8 mouse cellular contexts compared by ENCODE assay signal in genomic region chr8:105171116-105172002, GRCm38 (mm10). TPM values are rescaled to one million over a fixed set of nuclear protein-coding genes. Genes with fewer than 3 reads are reported as not detected.
DNase-seq lines count a peak whose midpoint lies in the region; ATAC-seq and TF ChIP-seq lines count a peak whose summit lies in the region.

No protein-coding gene starts in this region.

- peaks cover 29% of the 10 kb centered on the region for H3K4me1 ChIP-seq in embryonic facial prominence, embryonic 13.5 days
- H3K4me1 ChIP-seq in heart, embryonic 11.5 days (ENCODE audit: control insufficient read depth, insufficient read depth, low read length) = peaks cover 4% of the 10 kb centered on the region
- H3K4me1 ChIP-seq in kidney, embryonic 16.5 days (ENCODE audit: insufficient read depth, low read length) = peaks cover 17% of the 10 kb centered on the region
- H3K4me1 ChIP-seq in liver, embryonic 14.5 days (replicated peaks; ENCODE audit: control insufficient read depth in 2 of 2, insufficient read depth in 2 of 2, low read length in 1 of 2) = no peaks in the 10 kb centered on the region
- H3K4me1 ChIP-seq in neural tube, embryonic 11.5 days (ENCODE audit: control insufficient read depth, insufficient read depth, low read length) = no peaks in the 10 kb centered on the region
- peaks cover 6% of the 10 kb centered on the region; the same call in 1 of the 2 replicates for H3K4me1 ChIP-seq in stomach, embryonic 15.5 days

- peaks cover 10% of the 10 kb centered on the region for H3K36me3 ChIP-seq in embryonic facial prominence, embryonic 13.5 days
- H3K36me3 ChIP-seq in heart, embryonic 11.5 days (ENCODE audit: control insufficient read depth, insufficient read depth, low read length) = peaks cover 2% of the 10 kb centered on the region; the same call in 1 of the 2 replicates
- peaks cover 5% of the 10 kb centered on the region; the same call in 1 of the 2 replicates for H3K36me3 ChIP-seq in kidney, embryonic 16.5 days (ENCODE audit: insufficient read depth, low read length)
- H3K36me3 ChIP-seq in liver, embryonic 14.5 days (replicated peaks; ENCODE audit: control insufficient read depth, insufficient read depth, low read depth) = no peaks in the 10 kb centered on the region
- H3K36me3 ChIP-seq in neural tube, embryonic 11.5 days (ENCODE audit: control insufficient read depth, insufficient read depth, low read length) = no peaks in the 10 kb centered on the region
- H3K36me3 ChIP-seq in stomach, embryonic 15.5 days = no peaks in the 10 kb centered on the region

- no peak for TF ChIP-seq CTCF in liver, embryonic 14.5 days (IDR thresholded peaks at IDR 0.05; ENCODE audit: low read depth)

- 0 out of 2 replicates have a peak, but pooled peaks have one; percentile 3 for ATAC-seq in embryonic facial prominence, embryonic 13.5 days (ENCODE audit: insufficient number of reproducible peaks, insufficient read depth, low FRiP score, low TSS enrichment, low read depth)
- ATAC-seq in heart, embryonic 11.5 days (replicated peaks; ENCODE audit: insufficient number of reproducible peaks, low FRiP score, low TSS enrichment) = peak; percentile 23
- peak; percentile 36; the same call in 1 of the 2 replicates for ATAC-seq in kidney, embryonic 16.5 days (ENCODE audit: low FRiP score, low TSS enrichment)
- ATAC-seq in liver, embryonic 14.5 days (ENCODE audit: insufficient read depth) = peak; percentile 36; the same call in 1 of the 2 replicates
- ATAC-seq in neural tube, embryonic 11.5 days (ENCODE audit: insufficient read depth, low FRiP score, low TSS enrichment) = peak; percentile 39
- ATAC-seq in stomach, embryonic 15.5 days (ENCODE audit: insufficient read depth, low FRiP score, low read depth) = peak; percentile 39

- WGBS in embryonic facial prominence, embryonic 13.5 days = under 1% methylated on average over 88 of the region's 92 CpGs
- WGBS in heart, embryonic 11.5 days (ENCODE audit: insufficient replicate concordance) = under 1% methylated on average over 83 of the region's 92 CpGs
- under 1% methylated on average over 82 of the region's 92 CpGs for WGBS in kidney, embryonic 16.5 days
- WGBS in liver, embryonic 14.5 days (ENCODE audit: insufficient replicate concordance) = under 1% methylated on average over 91 of the region's 92 CpGs
- WGBS in neural tube, embryonic 11.5 days = under 1% methylated on average over 76 of the region's 92 CpGs
- under 1% methylated on average over 87 of the region's 92 CpGs for WGBS in stomach, embryonic 15.5 days

- H3K9ac ChIP-seq in embryonic facial prominence, embryonic 13.5 days = peak overlapping the region; percentile 99
- peak overlapping the region; percentile 99 for H3K9ac ChIP-seq in heart, embryonic 11.5 days (ENCODE audit: low read depth, low read length)
- H3K9ac ChIP-seq in kidney, embryonic 16.5 days (replicated peaks; ENCODE audit: low read length) = peak overlapping the region; percentile 98
- peak overlapping the region; percentile 43 for H3K9ac ChIP-seq in liver, embryonic 14.5 days (replicated peaks)
- H3K9ac ChIP-seq in neural tube, embryonic 11.5 days (ENCODE audit: low read length) = peak overlapping the region; percentile 95
- H3K9ac ChIP-seq in stomach, embryonic 15.5 days = peak overlapping the region; percentile 91

- peak overlapping the region; percentile 72 for H3K4me2 ChIP-seq in embryonic facial prominence, embryonic 13.5 days
- H3K4me2 ChIP-seq in heart, embryonic 11.5 days = peak overlapping the region; percentile 76
- H3K4me2 ChIP-seq in kidney, embryonic 16.5 days (replicated peaks; ENCODE audit: low read depth, low read length) = peak overlapping the region; percentile 54
- H3K4me2 ChIP-seq in liver, embryonic 14.5 days (ENCODE audit: low read depth) = peak overlapping the region; percentile 64
- peak overlapping the region; percentile 56 for H3K4me2 ChIP-seq in neural tube, embryonic 11.5 days (ENCODE audit: low read depth)
- H3K4me2 ChIP-seq in stomach, embryonic 15.5 days = peak overlapping the region; percentile 68

- peak; percentile 87 for DNase-seq in 3134 (ENCODE audit: extremely low read depth, insufficient read length, low spot score)
- peak; percentile 63 to 64 for DNase-seq in adrenal gland, adult 18-20 months (ENCODE audit: low spot score in 2 of 2)
- DNase-seq in liver, embryonic 14.5 days (ENCODE audit: low read depth in 3 of 3, low spot score in 3 of 3) = peak in 1 of 3 experiments; percentile 13
- peak; percentile 76 for DNase-seq in neural tube, embryonic 11.5 days (ENCODE audit: low spot score)

- H3K27ac ChIP-seq in embryonic facial prominence, embryonic 13.5 days = peak overlapping the region; percentile 100
- H3K27ac ChIP-seq in heart, embryonic 11.5 days (ENCODE audit: low read depth, low read length) = peak overlapping the region; percentile 99
- peak overlapping the region; percentile 99 for H3K27ac ChIP-seq in kidney, embryonic 16.5 days (ENCODE audit: low read length)
- no peak overlapping the region for H3K27ac ChIP-seq in liver, embryonic 14.5 days
- peak overlapping the region; percentile 97 for H3K27ac ChIP-seq in neural tube, embryonic 11.5 days (ENCODE audit: low read depth, low read length)
- peak overlapping the region; percentile 99 for H3K27ac ChIP-seq in stomach, embryonic 15.5 days

- no peaks in the 10 kb centered on the region for H3K27me3 ChIP-seq in embryonic facial prominence, embryonic 13.5 days
- H3K27me3 ChIP-seq in heart, embryonic 11.5 days (ENCODE audit: control insufficient read depth, insufficient read depth, low read length) = no peaks in the 10 kb centered on the region
- no peaks in the 10 kb centered on the region for H3K27me3 ChIP-seq in kidney, embryonic 16.5 days (ENCODE audit: insufficient read depth, low read length)
- H3K27me3 ChIP-seq in liver, embryonic 14.5 days (ENCODE audit: control insufficient read depth, insufficient read depth, low read length) = peaks cover 29% of the 10 kb centered on the region
- no peaks in the 10 kb centered on the region for H3K27me3 ChIP-seq in neural tube, embryonic 11.5 days (ENCODE audit: control insufficient read depth, insufficient read depth, low read length)
- H3K27me3 ChIP-seq in stomach, embryonic 15.5 days (replicated peaks) = no peaks in the 10 kb centered on the region

- H3K9me3 ChIP-seq in embryonic facial prominence, embryonic 13.5 days = no peaks in the 10 kb centered on the region
- H3K9me3 ChIP-seq in heart, embryonic 11.5 days (replicated peaks; ENCODE audit: control insufficient read depth, low read length) = no peaks in the 10 kb centered on the region
- H3K9me3 ChIP-seq in kidney, embryonic 16.5 days (ENCODE audit: low read length) = no peaks in the 10 kb centered on the region
- no peaks in the 10 kb centered on the region for H3K9me3 ChIP-seq in liver, embryonic 14.5 days (ENCODE audit: control insufficient read depth, low read length)
- no peaks in the 10 kb centered on the region for H3K9me3 ChIP-seq in neural tube, embryonic 11.5 days (ENCODE audit: control insufficient read depth, low read length)
- H3K9me3 ChIP-seq in stomach, embryonic 15.5 days = no peaks in the 10 kb centered on the region

- peak overlapping the region; percentile 90 for H3K4me3 ChIP-seq in embryonic facial prominence, embryonic 13.5 days
- H3K4me3 ChIP-seq in heart, embryonic 11.5 days (ENCODE audit: low read depth, low read length) = peak overlapping the region; percentile 96
- H3K4me3 ChIP-seq in kidney, embryonic 16.5 days (ENCODE audit: low read length) = peak overlapping the region; percentile 96
- H3K4me3 ChIP-seq in liver, embryonic 14.5 days (ENCODE audit: insufficient read depth in 1 of 2, low read depth in 2 of 2, low read length in 2 of 2) = peak overlapping the region; percentile 54 to 55
- peak overlapping the region; percentile 65 for H3K4me3 ChIP-seq in neural tube, embryonic 11.5 days (ENCODE audit: low read depth, low read length)
- H3K4me3 ChIP-seq in stomach, embryonic 15.5 days (replicated peaks) = peak overlapping the region; percentile 83

- no peak for TF ChIP-seq EP300 in liver, embryonic 14.5 days (IDR thresholded peaks at IDR 0.05; ENCODE audit: low read depth)

RNA-seq across cellular contexts. Expression of gene Cbfb, which starts 0.9 kb away (rescaled TPM):
- total RNA-seq in adrenal gland, adult 18-20 months (2021) = 100 to 1,000 TPM in 1 of 2 experiments, 10 to 100 TPM in 1; 89.7 to 105 TPM
- polyA plus RNA-seq in embryonic facial prominence, embryonic 13.5 days (2015; fragmentation: Nextera tagmentation; extraction: Ambion mirVana) = 102 and 118 TPM in 2 replicates
- 57.2 and 61.2 TPM in 2 replicates for polyA plus RNA-seq in heart, embryonic 11.5 days (2014; fragmentation: Nextera tagmentation; extraction: Ambion mirVana)
- 59.9 and 63.5 TPM in 2 replicates for polyA plus RNA-seq in kidney, embryonic 16.5 days (2015; fragmentation: Nextera tagmentation; extraction: Ambion mirVana)
- 3.6 and 5.8 TPM in 2 replicates for polyA plus RNA-seq in liver, embryonic 14.5 days (2012; rRNA removed)
- polyA plus RNA-seq in liver, embryonic 14.5 days (2014; fragmentation: Nextera tagmentation; extraction: Ambion mirVana) = 7.5 and 7.8 TPM in 2 replicates
- 75.4 and 79.8 TPM in 2 replicates for polyA plus RNA-seq in neural tube, embryonic 11.5 days (2014; fragmentation: Nextera tagmentation; extraction: Ambion mirVana)
- polyA plus RNA-seq in stomach, embryonic 15.5 days (2015; fragmentation: Nextera tagmentation; extraction: Ambion mirVana) = 53.2 and 54.4 TPM in 2 replicates

RNA-seq across cellular contexts. Expression of gene Ces4a, which starts 39.8 kb away (rescaled TPM):
- not detected for total RNA-seq in adrenal gland, adult 18-20 months (2021)
- 0.18 TPM in 1 of 2 replicates, not detected in the other for polyA plus RNA-seq in embryonic facial prominence, embryonic 13.5 days (2015; fragmentation: Nextera tagmentation; extraction: Ambion mirVana)
- not detected in 2 replicates for polyA plus RNA-seq in heart, embryonic 11.5 days (2014; fragmentation: Nextera tagmentation; extraction: Ambion mirVana)
- polyA plus RNA-seq in kidney, embryonic 16.5 days (2015; fragmentation: Nextera tagmentation; extraction: Ambion mirVana) = not detected in 2 replicates
- polyA plus RNA-seq in liver, embryonic 14.5 days (2012; rRNA removed) = not detected in 2 replicates
- not detected in 2 replicates for polyA plus RNA-seq in liver, embryonic 14.5 days (2014; fragmentation: Nextera tagmentation; extraction: Ambion mirVana)
- polyA plus RNA-seq in neural tube, embryonic 11.5 days (2014; fragmentation: Nextera tagmentation; extraction: Ambion mirVana) = not detected in 2 replicates
- not detected in 2 replicates for polyA plus RNA-seq in stomach, embryonic 15.5 days (2015; fragmentation: Nextera tagmentation; extraction: Ambion mirVana)

RNA-seq across cellular contexts. Expression of gene D230025D16Rik, which starts 53.6 kb away (rescaled TPM):
- total RNA-seq in adrenal gland, adult 18-20 months (2021) = 10 to 100 TPM; 23.4 to 32.0 TPM
- polyA plus RNA-seq in embryonic facial prominence, embryonic 13.5 days (2015; fragmentation: Nextera tagmentation; extraction: Ambion mirVana) = 24.5 and 26.6 TPM in 2 replicates
- polyA plus RNA-seq in heart, embryonic 11.5 days (2014; fragmentation: Nextera tagmentation; extraction: Ambion mirVana) = 20.9 and 21.6 TPM in 2 replicates
- 26.9 and 27.6 TPM in 2 replicates for polyA plus RNA-seq in kidney, embryonic 16.5 days (2015; fragmentation: Nextera tagmentation; extraction: Ambion mirVana)
- polyA plus RNA-seq in liver, embryonic 14.5 days (2012; rRNA removed) = 10.7 and 11.9 TPM in 2 replicates
- polyA plus RNA-seq in liver, embryonic 14.5 days (2014; fragmentation: Nextera tagmentation; extraction: Ambion mirVana) = 14.7 and 16.7 TPM in 2 replicates
- polyA plus RNA-seq in neural tube, embryonic 11.5 days (2014; fragmentation: Nextera tagmentation; extraction: Ambion mirVana) = 28.9 and 31.5 TPM in 2 replicates
- 26.2 and 26.8 TPM in 2 replicates for polyA plus RNA-seq in stomach, embryonic 15.5 days (2015; fragmentation: Nextera tagmentation; extraction: Ambion mirVana)

Comparison
In these comparisons a context has a peak if more than half of its experiments do, and no peak if none do; other contexts are left out.
1. H3K9ac ChIP-seq: peak in every context shown above with its lines; median percentile 99 in embryonic facial prominence, embryonic 13.5 days; 99 in heart, embryonic 11.5 days; 98 in kidney, embryonic 16.5 days; 95 in neural tube, embryonic 11.5 days; 91 in stomach, embryonic 15.5 days; 43 in liver, embryonic 14.5 days.